Mouse (Mus musculus) heart, adult 2 months (tissue): ENCODE results near the gene Baz2b. TPM values are rescaled to one million over a fixed set of nuclear protein-coding genes. Genes with fewer than 3 reads are reported as not detected.
A peak's percentile ranks its signal among the peaks of the same experiment; 100 is the strongest.

Source experiments
- DNase-seq, 2 experiments: peaks; one replicate each; pipeline ENCODE4 v3.0.0; 2021
- H3K27ac ChIP-seq: fragments of 200-600 bp; 2 replicates; pipeline ENCODE4 v1.8.1; 2022
- H3K27me3 ChIP-seq: fragments of 200-500 bp; 2 replicates; pipeline ENCODE4 v1.6.1; 2012; ENCODE audit warnings: mild to moderate bottlenecking, low read length, inconsistent platforms, mixed read lengths; ENCODE audit not compliant: control insufficient read depth, insufficient read depth
- H3K36me3 ChIP-seq: fragments of 200-500 bp; 2 replicates; pipeline ENCODE4 v1.6.1; 2012; ENCODE audit warnings: low read length, inconsistent platforms; ENCODE audit not compliant: control insufficient read depth, insufficient read depth
- H3K4me1 ChIP-seq: fragments of 200-500 bp; 2 replicates; pipeline ENCODE4 v1.6.1; 2011; ENCODE audit warnings: low read length; ENCODE audit not compliant: control insufficient read depth, insufficient read depth
- H3K4me3 ChIP-seq: fragments of 200-600 bp; 2 replicates; pipeline ENCODE4 v1.8.1; 2022
- H3K79me2 ChIP-seq: fragments of 200-500 bp; replicated peaks from 2 replicates; pipeline ENCODE4 v1.6.1; 2012; ENCODE audit warnings: mild to moderate bottlenecking, inconsistent platforms, low read length, moderate library complexity, mixed read lengths; ENCODE audit not compliant: control insufficient read depth, insufficient read depth
- H3K9ac ChIP-seq: fragments of 200-500 bp; 2 replicates; pipeline ENCODE4 v1.6.1; 2012; ENCODE audit warnings: low read depth, mild to moderate bottlenecking, control low read depth, inconsistent platforms, low read length, mixed read lengths
- CTCF ChIP-seq: fragments of 200-600 bp; IDR thresholded peaks from 2 replicates; pipeline ENCODE4 v1.8.1; 2022; ENCODE audit warnings: antibody characterized with exemption, mild to moderate bottlenecking, moderate library complexity
- EP300 ChIP-seq: fragments of 200-500 bp; IDR thresholded peaks from 2 replicates; pipeline ENCODE4 v1.6.1; 2011; ENCODE audit warnings: low read depth, low read length, control low read depth; ENCODE audit not compliant: insufficient read depth
- POLR2A ChIP-seq: fragments of 200-500 bp; IDR thresholded peaks from 2 replicates; pipeline ENCODE4 v1.6.1; 2011; ENCODE audit warnings: mild to moderate bottlenecking, low read depth, low read length, control low read depth; ENCODE audit not compliant: insufficient read depth
- WGBS: fragments of 180-500 bp; shearing (Covaris S2); methylation state at CpG from one replicate; pipeline ENCODE4 v1.1.7; 2018; 5-methylcytosine and 5-hydroxymethylcytosine counted together
- intact Hi-C: fragments of 180-260 bp; cut with DNase I; formaldehyde crosslinking; loops from one replicate; pipeline ENCODE4 v1.15.1; 2025
- polyA plus RNA-seq: library from polyadenylated mRNA; depleted of rRNA; stranded (reverse); fragments of >200 nt; gene quantifications from 2 replicates; pipeline ENCODE4 v1.2.3, GENCODE M21; 2012
- total RNA-seq, 2 experiments: library from RNA; stranded (reverse); gene quantifications; 2 replicates each; pipeline ENCODE4 v1.2.3; 2021

Baz2b gene
- total and polyA plus RNA-seq, 3 experiments, result 12.8 to 39.5 (median 39.5) TPM

- H3K4me3 ChIP-seq, result peak overlapping the region; percentile 71
- TF ChIP-seq EP300 (no peak), CTCF (no peak), POLR2A (no peak)
These were observed 85.6 kb downstream of the Baz2b start for GRCm38 (mm10) chr2:60123911-60124647.

GRCm38 (mm10) chr2:60123061-60123874 lies 86.4 kb downstream of the Baz2b start:
- no peak overlapping the region for H3K9ac ChIP-seq
- no peak for TF ChIP-seq CTCF
- no peak for TF ChIP-seq POLR2A
- H3K79me2 ChIP-seq, result peaks cover 7% of the 10 kb centered on the region
- peaks cover 25% of the 10 kb centered on the region for H3K36me3 ChIP-seq
- H3K27me3 ChIP-seq, result no peaks in the 10 kb centered on the region
- H3K4me1 ChIP-seq, result peaks cover 11% of the 10 kb centered on the region
- DNase-seq, result no peak
- 29% methylated on average over 6 of the region's 6 CpGs for WGBS
- H3K27ac ChIP-seq, result peak overlapping the region; percentile 97
- intact Hi-C loops, result loop anchor here (5.0 to 10.0 kb wide), 2 partner anchors 36 to 508 kb away; partner anchors contain the start of gene Tanc1
- H3K4me3 ChIP-seq, result peak overlapping the region; percentile 71

More at GRCm38 (mm10) chr2:60123911-60124647, 85.6 kb downstream of the Baz2b start:
- Histone ChIP-seq H3K27me3 (no peaks in the 10 kb centered on the region), H3K36me3 (peaks cover 21% of the 10 kb centered on the region), H3K9ac (peak overlapping the region; percentile 100), H3K79me2 (peaks cover 6% of the 10 kb centered on the region), H3K4me1 (peaks cover 11% of the 10 kb centered on the region), H3K27ac (peak overlapping the region; percentile 97)
- whole genome bisulfite sequencing, result under 1% methylated on average over 13 of the region's 13 CpGs
- intact Hi-C loops, result loop anchor here (2.0 to 10.0 kb wide), 5 partner anchors 37 to 509 kb away; partner anchors contain the start of genes Baz2b, March7 and Tanc1
- no peak for DNase-seq

GRCm38 (mm10) chr2:60122188-60122587 lies 87.5 kb downstream of the Baz2b start:
- Histone ChIP-seq H3K4me3 (no peak overlapping the region), H3K4me1 (peaks cover 15% of the 10 kb centered on the region), H3K36me3 (peaks cover 25% of the 10 kb centered on the region), H3K27me3 (no peaks in the 10 kb centered on the region), H3K79me2 (peaks cover 10% of the 10 kb centered on the region), H3K9ac (0 out of 2 replicates have a peak overlapping the region, but pooled peaks have one; percentile 20), H3K27ac (peak overlapping the region; percentile 15; the same call in 1 of the 2 replicates)
- no peak for DNase-seq
- no peak for TF ChIP-seq POLR2A
- TF ChIP-seq EP300, result no peak
- 41% methylated on average over 2 of the region's 2 CpGs for WGBS
- intact Hi-C loops, result loop anchor here (5.0 to 10.0 kb wide), 2 partner anchors 35 to 507 kb away; partner anchors contain the start of gene Tanc1

GRCm38 (mm10) chr2:60120681-60121080 lies 89.0 kb downstream of the Baz2b start:
- no peak overlapping the region for H3K4me3 ChIP-seq
- H3K36me3 ChIP-seq, result peaks cover 25% of the 10 kb centered on the region
- TF ChIP-seq POLR2A (no peak), CTCF (no peak), EP300 (no peak)
- no peaks in the 10 kb centered on the region for H3K27me3 ChIP-seq
- H3K4me1 ChIP-seq, result peaks cover 18% of the 10 kb centered on the region
- H3K9ac ChIP-seq, result no peak overlapping the region
- WGBS, result 57% methylated on average over 2 of the region's 2 CpGs
- intact Hi-C loops, result loop anchor here (5.0 to 10.0 kb wide), 2 partner anchors 33 to 506 kb away; partner anchors contain the start of gene Tanc1
- no peak for DNase-seq
- no peak overlapping the region; the same call in 1 of the 2 replicates for H3K27ac ChIP-seq
- peaks cover 10% of the 10 kb centered on the region for H3K79me2 ChIP-seq

GRCm38 (mm10) chr2:60118684-60119558 lies 90.7 kb downstream of the Baz2b start:
- no peak overlapping the region for H3K4me3 ChIP-seq
- no peak for DNase-seq
- H3K4me1 ChIP-seq, result peaks cover 18% of the 10 kb centered on the region
- peak overlapping the region; percentile 15; the same call in 1 of the 2 replicates for H3K27ac ChIP-seq
- WGBS, result 49% methylated on average over 10 of the region's 10 CpGs
- no peak for TF ChIP-seq EP300
- TF ChIP-seq CTCF, result no peak
- no peak for TF ChIP-seq POLR2A
- peaks cover 11% of the 10 kb centered on the region for H3K79me2 ChIP-seq
- no peaks in the 10 kb centered on the region for H3K27me3 ChIP-seq
- intact Hi-C loops, result no loop called here
- peak overlapping the region; percentile 48; the same call in 1 of the 2 replicates for H3K9ac ChIP-seq
- H3K36me3 ChIP-seq, result peaks cover 25% of the 10 kb centered on the region
